Mouse (Mus musculus): ENCODE measurements at regions not wholly inside any gene's neighbourhood (a gene's known extent, or its start where the extent isn't known, plus 50 kb on each side); places are given as distances from the start of the nearest gene placed in this dataset.
"Not testable (repeated sequence)": the region's sequence is repeated elsewhere in the genome, so short reads cannot be mapped to it uniquely, and the experiment has no call there.

- no peak for DNase-seq (ENCODE audit: low spot score in 2 of 2)
These were observed 93.7 kb downstream of the Cd24a start for GRCm38 (mm10) chr10:43671785-43672184.

- DNase-seq (ENCODE audit: low spot score in 2 of 2): no peak
These were observed 94.4 kb downstream of the Cd24a start for GRCm38 (mm10) chr10:43672490-43672889.

- DNase-seq (ENCODE audit: low spot score in 2 of 2): no peak
These were observed 96.7 kb downstream of the Cd24a start for GRCm38 (mm10) chr10:43674749-43675148.

- DNase-seq (ENCODE audit: low spot score in 2 of 2): not testable (repeated sequence)
These were observed 97.4 kb downstream of the Cd24a start for GRCm38 (mm10) chr10:43675495-43675894.

- no peak for DNase-seq (ENCODE audit: low spot score in 2 of 2)
These were observed 98.2 kb downstream of the Cd24a start for GRCm38 (mm10) chr10:43676289-43676688.

- DNase-seq (ENCODE audit: low spot score in 2 of 2): no peak
These were observed 106.4 kb downstream of the Cd24a start for GRCm38 (mm10) chr10:43684247-43685033.

GRCm38 (mm10) chr10:43689161-43689913 is 111.3 kb downstream of the Cd24a start:
- DNase-seq (ENCODE audit: low spot score in 2 of 2): peak; percentile 10 to 11

- DNase-seq (ENCODE audit: low spot score in 2 of 2): no peak
These were observed 111.8 kb downstream of the Cd24a start for GRCm38 (mm10) chr10:43689914-43690316.

GRCm38 (mm10) chr10:43693974-43694373 is 115.9 kb downstream of the Cd24a start:
- DNase-seq (ENCODE audit: low spot score in 2 of 2): no peak

GRCm38 (mm10) chr10:43694508-43694907 is 116.4 kb downstream of the Cd24a start:
- DNase-seq (ENCODE audit: low spot score in 2 of 2): no peak

- no peak for DNase-seq (ENCODE audit: low spot score in 2 of 2)
These were observed 117.4 kb downstream of the Cd24a start for GRCm38 (mm10) chr10:43695470-43695869.

- DNase-seq (ENCODE audit: low spot score in 2 of 2): no peak
These were observed 119.8 kb downstream of the Cd24a start for GRCm38 (mm10) chr10:43697917-43698316.

GRCm38 (mm10) chr10:43700371-43701289 is 122.5 kb downstream of the Cd24a start:
- DNase-seq (ENCODE audit: low spot score in 2 of 2): no peak

- DNase-seq (ENCODE audit: low spot score in 2 of 2): no peak
These were observed 124.8 kb downstream of the Cd24a start for GRCm38 (mm10) chr10:43702895-43703294.

- DNase-seq (ENCODE audit: low spot score in 2 of 2): no peak
These were observed 128.2 kb downstream of the Cd24a start for GRCm38 (mm10) chr10:43706001-43706988.

GRCm38 (mm10) chr10:43707011-43707410 is 128.9 kb downstream of the Cd24a start:
- no peak for DNase-seq (ENCODE audit: low spot score in 2 of 2)

- no peak for DNase-seq (ENCODE audit: low spot score in 2 of 2)
These were observed 129.8 kb downstream of the Cd24a start for GRCm38 (mm10) chr10:43707821-43708373.

GRCm38 (mm10) chr10:43709278-43710033 is 131.4 kb downstream of the Cd24a start:
- DNase-seq (ENCODE audit: low spot score in 2 of 2): no peak

- no peak for DNase-seq (ENCODE audit: low spot score in 2 of 2)
These were observed 132.3 kb downstream of the Cd24a start for GRCm38 (mm10) chr10:43710186-43710885.
